Mouse (Mus musculus): Measurements from ENCODE around the gene D730048I06Rik.
"Not testable (repeated sequence)": the region's sequence is repeated elsewhere in the genome, so short reads cannot be mapped to it uniquely, and the experiment has no call there.

The D730048I06Rik gene

GRCm38 (mm10) chr9:35790001-35790400, at the start of gene D730048I06Rik, which contains the start of gene Gm27235:
D730048I06Rik (minus strand) TSS chr9:35790112.
Gm27235 (minus strand) TSS chr9:35790101.
- DNase-seq (ENCODE audit: low spot score in 2 of 2), result no peak

- DNase-seq (ENCODE audit: low spot score in 2 of 2), result not testable (repeated sequence)
These were observed 28.0 kb upstream of the D730048I06Rik start for GRCm38 (mm10) chr9:35817881-35818280.

- no peak for DNase-seq (ENCODE audit: low spot score in 2 of 2)
These were observed 8.2 kb upstream of the D730048I06Rik start for GRCm38 (mm10) chr9:35798146-35798545.

GRCm38 (mm10) chr9:35778009-35778408, 11.9 kb downstream of the D730048I06Rik start, which contains the start of gene Gm17727:
Gm17727 (minus strand) TSS chr9:35778109.
- DNase-seq (ENCODE audit: low spot score in 2 of 2), result no peak

GRCm38 (mm10) chr9:35756843-35757242, 33.1 kb downstream of the D730048I06Rik start:
- no peak for DNase-seq (ENCODE audit: low spot score in 2 of 2)

GRCm38 (mm10) chr9:35740749-35741148, 49.2 kb downstream of the D730048I06Rik start, which contains the start of gene Gm17677:
Gm17677 (plus strand) TSS chr9:35741049.
- DNase-seq (ENCODE audit: low spot score in 2 of 2), result no peak
